7 mouse cellular contexts compared by ENCODE assay signal in the genomic region with DNA sequence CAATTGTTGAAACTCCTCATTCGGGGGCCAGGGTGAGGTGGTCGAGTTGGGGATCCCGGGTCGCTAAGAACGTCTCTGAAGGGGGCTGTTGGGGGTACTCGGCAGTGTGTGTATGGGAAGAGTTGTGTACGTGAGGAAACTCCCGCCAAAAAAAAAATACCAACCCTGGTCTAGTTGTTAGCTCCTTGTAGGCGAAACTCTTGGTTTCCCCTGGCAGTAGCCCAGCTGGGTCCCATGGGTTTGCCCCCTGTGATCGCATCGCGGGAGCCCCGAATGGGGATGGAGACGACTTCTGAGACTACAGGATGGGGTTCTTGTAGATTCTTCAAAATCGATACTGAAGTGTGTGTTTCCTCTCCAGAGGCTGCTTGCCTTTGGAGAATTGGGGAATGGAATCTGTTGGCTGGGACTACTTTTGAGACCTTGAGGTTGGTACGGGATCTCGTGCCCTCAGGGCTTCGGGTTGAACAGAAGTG. TPM values are rescaled to one million over a fixed set of nuclear protein-coding genes. Genes with fewer than 3 reads are reported as not detected.
DNase-seq lines count a peak whose midpoint lies in the region; ATAC-seq and TF ChIP-seq lines count a peak whose summit lies in the region.

No protein-coding gene starts in this region.

- no peak for TF ChIP-seq POLR2A in lung, adult 2 months (IDR thresholded peaks at IDR 0.05; ENCODE audit: borderline replicate concordance, extremely low read depth, low read depth, low read length)
- no peak for TF ChIP-seq POLR2A in bone marrow, adult 2 months (IDR thresholded peaks at IDR 0.05; ENCODE audit: borderline replicate concordance, control insufficient read depth, low read depth, low read length)

- no peak for TF ChIP-seq CTCF in lung, adult 2 months (IDR thresholded peaks at IDR 0.05; ENCODE audit: insufficient read depth, low read length)
- TF ChIP-seq CTCF in bone marrow, adult 2 months (IDR thresholded peaks at IDR 0.05; ENCODE audit: control insufficient read depth, insufficient read depth, low read length), result no peak

- no peaks in the 10 kb centered on the region for H3K27me3 ChIP-seq in forebrain, embryonic 13.5 days
- 0 out of 2 replicates have a peak, but pooled peaks cover 6% of the 10 kb centered on the region for H3K27me3 ChIP-seq in liver, embryonic 15.5 days

- H3K9ac ChIP-seq in forebrain, embryonic 13.5 days, result peak overlapping the region; percentile 99
- peak overlapping the region; percentile 87 for H3K9ac ChIP-seq in liver, embryonic 15.5 days

- peak overlapping the region; percentile 69 for H3K27ac ChIP-seq in bone marrow, adult 2 months (ENCODE audit: control insufficient read depth, insufficient read depth, low read depth, low read length, poor library complexity)
- peak overlapping the region; percentile 48; the same call in 1 of the 2 replicates for H3K27ac ChIP-seq in forebrain, embryonic 13.5 days
- peak overlapping the region; percentile 98 for H3K27ac ChIP-seq in liver, embryonic 15.5 days (replicated peaks)

- H3K4me3 ChIP-seq in lung, adult 2 months (replicated peaks; ENCODE audit: extremely low read depth, low read depth, low read length), result peak overlapping the region; percentile 66
- peak overlapping the region; percentile 91 for H3K4me3 ChIP-seq in bone marrow, adult 2 months (replicated peaks; ENCODE audit: control insufficient read depth, low read depth, low read length)
- peak overlapping the region; percentile 76 for H3K4me3 ChIP-seq in forebrain, embryonic 13.5 days
- peak overlapping the region; percentile 87 for H3K4me3 ChIP-seq in liver, embryonic 15.5 days (replicated peaks)

- DNase-seq in lung, adult 2 months, result peak; percentile 11
- no peak for DNase-seq in lung, postnatal 14 days
- DNase-seq in ovary, adult 18-20 months (ENCODE audit: low spot score), result no peak

- no peak; the same call in 1 of the 2 replicates for ATAC-seq in forebrain, embryonic 13.5 days
- no peak for ATAC-seq in liver, embryonic 15.5 days (ENCODE audit: insufficient read depth)
- ATAC-seq in activated CD4-positive, CD25-positive, alpha-beta regulatory T cell, adult 4 months, result no peak

- peak overlapping the region; percentile 96 for H3K4me2 ChIP-seq in forebrain, embryonic 13.5 days
- peak overlapping the region; percentile 77 for H3K4me2 ChIP-seq in liver, embryonic 15.5 days

- H3K9me3 ChIP-seq in forebrain, embryonic 13.5 days (replicated peaks), result no peaks in the 10 kb centered on the region
- H3K9me3 ChIP-seq in liver, embryonic 15.5 days (replicated peaks), result no peaks in the 10 kb centered on the region

- peaks cover 14% of the 10 kb centered on the region for H3K36me3 ChIP-seq in forebrain, embryonic 13.5 days (ENCODE audit: poor library complexity, severe bottlenecking)
- peaks cover 38% of the 10 kb centered on the region for H3K36me3 ChIP-seq in liver, embryonic 15.5 days (replicated peaks)

- H3K4me1 ChIP-seq in lung, adult 2 months (ENCODE audit: control insufficient read depth, insufficient read depth, low read length), result peaks cover 7% of the 10 kb centered on the region
- no peaks in the 10 kb centered on the region for H3K4me1 ChIP-seq in bone marrow, adult 2 months (ENCODE audit: control insufficient read depth, insufficient read depth, low read length)
- peaks cover 32% of the 10 kb centered on the region for H3K4me1 ChIP-seq in forebrain, embryonic 13.5 days
- peaks cover 72% of the 10 kb centered on the region for H3K4me1 ChIP-seq in liver, embryonic 15.5 days (replicated peaks)

- 2% methylated on average over 18 of the region's 18 CpGs for WGBS in lung, adult 2 months
- WGBS in bone marrow, adult 2 months, result 1% methylated on average over 18 of the region's 18 CpGs
- WGBS in forebrain, embryonic 13.5 days, result 1% methylated on average over 18 of the region's 18 CpGs
- WGBS in liver, embryonic 15.5 days (ENCODE audit: insufficient replicate concordance), result 2% methylated on average over 18 of the region's 18 CpGs

RNA-seq across cellular contexts. Expression of a gene that starts 1.2 kb away (rescaled TPM):
- polyA plus RNA-seq in lung, adult 2 months (2012; rRNA removed), result 24.7 and 26.3 TPM in 2 replicates
- 117 and 133 TPM in 2 replicates for polyA plus RNA-seq in bone marrow, adult 2 months (2011; ENCODE audit: insufficient read depth, insufficient read length, low replicate concordance, missing spikeins)
- 10.2 and 11.3 TPM in 2 replicates for polyA plus RNA-seq in forebrain, embryonic 13.5 days (2015; fragmentation: Nextera tagmentation; extraction: Ambion mirVana)
- 74.7 and 78.4 TPM in 2 replicates for polyA plus RNA-seq in liver, embryonic 15.5 days (2015; fragmentation: Nextera tagmentation; extraction: Ambion mirVana)
- 1 to 10 TPM; 2.4 to 5.5 TPM for polyA plus RNA-seq in activated CD4-positive, CD25-positive, alpha-beta regulatory T cell, adult 4 months (2017; shearing (Covaris generic))

RNA-seq across cellular contexts. Expression of a gene that starts 32.9 kb away (rescaled TPM):
- polyA plus RNA-seq in lung, adult 2 months (2012; rRNA removed), result 13.8 and 19.4 TPM in 2 replicates
- 37.7 and 70.0 TPM in 2 replicates for polyA plus RNA-seq in bone marrow, adult 2 months (2011; ENCODE audit: insufficient read depth, insufficient read length, low replicate concordance, missing spikeins)
- polyA plus RNA-seq in forebrain, embryonic 13.5 days (2015; fragmentation: Nextera tagmentation; extraction: Ambion mirVana), result 0.72 and 1.1 TPM in 2 replicates
- polyA plus RNA-seq in liver, embryonic 15.5 days (2015; fragmentation: Nextera tagmentation; extraction: Ambion mirVana), result 7.3 and 8.9 TPM in 2 replicates
- not detected for polyA plus RNA-seq in activated CD4-positive, CD25-positive, alpha-beta regulatory T cell, adult 4 months (2017; shearing (Covaris generic))

RNA-seq across cellular contexts. Expression of a gene that starts 56.2 kb away (rescaled TPM):
- 0.12 and 3.9 TPM in 2 replicates for polyA plus RNA-seq in lung, adult 2 months (2012; rRNA removed)
- polyA plus RNA-seq in bone marrow, adult 2 months (2011; ENCODE audit: insufficient read depth, insufficient read length, low replicate concordance, missing spikeins), result 0.67 TPM in 1 of 2 replicates, not detected in the other
- polyA plus RNA-seq in forebrain, embryonic 13.5 days (2015; fragmentation: Nextera tagmentation; extraction: Ambion mirVana), result not detected in 2 replicates
- 0.06 and 0.13 TPM in 2 replicates for polyA plus RNA-seq in liver, embryonic 15.5 days (2015; fragmentation: Nextera tagmentation; extraction: Ambion mirVana)
- not detected for polyA plus RNA-seq in activated CD4-positive, CD25-positive, alpha-beta regulatory T cell, adult 4 months (2017; shearing (Covaris generic))

Comparison
In these comparisons a context has a peak if more than half of its experiments do, and no peak if none do; other contexts are left out.
1. H3K27ac ChIP-seq: peak in every context shown above with its lines; median percentile 98 in liver, embryonic 15.5 days; 69 in bone marrow, adult 2 months; 48 in forebrain, embryonic 13.5 days.